Mouse (Mus musculus) left cerebral cortex, adult 2 months (tissue): ENCODE results near the gene Cilp. TPM values are rescaled to one million over a fixed set of nuclear protein-coding genes. Genes with fewer than 3 reads are reported as not detected.

Experiments used
- DNase-seq, 2 experiments: peaks; one replicate each; pipeline ENCODE4 v3.0.0; 2021 to 2022; ENCODE audit warnings: low spot score in 2 of 2, mixed read lengths in 1 of 2; ENCODE audit errors: extremely low spot score in 1 of 2
- H3K27ac ChIP-seq: fragments of 200-600 bp; 2 replicates; pipeline ENCODE4 v1.8.1; 2022
- H3K4me3 ChIP-seq: fragments of 200-600 bp; 2 replicates; pipeline ENCODE4 v1.8.1; 2022
- CTCF ChIP-seq: fragments of 200-600 bp; IDR thresholded peaks from 2 replicates; pipeline ENCODE4 v1.8.1; 2022; ENCODE audit warnings: antibody characterized with exemption, mild to moderate bottlenecking, moderate library complexity
- intact Hi-C: fragments of 180-260 bp; cut with DNase I; formaldehyde crosslinking; loops from one replicate; pipeline ENCODE4 v1.15.1; 2025
- total RNA-seq, 2 experiments: library from RNA; stranded (reverse); gene quantifications; 2 replicates each; pipeline ENCODE4 v1.2.3; 2021

Cilp gene
- total RNA-seq, 2 experiments from 2014 or later, result 0.21 TPM; not detected in 1

DNA sequence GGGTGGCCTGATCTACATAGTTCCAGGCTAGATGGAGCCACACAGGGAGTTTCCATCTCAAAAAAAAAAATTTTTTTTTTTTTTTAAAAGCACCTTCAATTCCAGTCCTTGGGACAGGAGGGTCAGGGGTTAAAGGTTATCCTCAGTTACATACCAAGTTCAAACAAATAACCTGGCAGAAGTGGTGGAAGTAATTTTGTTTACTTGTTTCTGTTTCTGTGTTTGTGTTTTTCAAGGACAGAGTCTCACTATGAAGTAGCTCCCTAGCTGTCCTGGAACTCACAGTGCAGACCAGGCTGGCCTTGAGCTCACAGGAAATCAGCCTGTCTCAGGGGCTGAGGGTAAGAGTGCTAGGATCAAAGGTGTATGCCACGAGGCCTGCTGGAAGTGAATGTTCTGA lies 29.4 kb upstream of the Cilp start:
- Histone ChIP-seq H3K27ac (no peak overlapping the region), H3K4me3 (no peak overlapping the region)
- no peak for TF ChIP-seq CTCF
- intact Hi-C loops, result no loop called here
- no peak for DNase-seq

GRCm38 (mm10) chr9:65237616-65238015 lies 27.4 kb upstream of the Cilp start:
- intact Hi-C loops, result no loop called here
- no peak for TF ChIP-seq CTCF
- no peak for DNase-seq
- Histone ChIP-seq H3K27ac (no peak overlapping the region), H3K4me3 (no peak overlapping the region)

- H3K4me3 ChIP-seq, result no peak overlapping the region
- H3K27ac ChIP-seq, result no peak overlapping the region
- intact Hi-C loops, result no loop called here
- no peak for DNase-seq
- no peak for TF ChIP-seq CTCF
Measured at GRCm38 (mm10) chr9:65238191-65238760, 26.7 kb upstream of the Cilp start.

DNA sequence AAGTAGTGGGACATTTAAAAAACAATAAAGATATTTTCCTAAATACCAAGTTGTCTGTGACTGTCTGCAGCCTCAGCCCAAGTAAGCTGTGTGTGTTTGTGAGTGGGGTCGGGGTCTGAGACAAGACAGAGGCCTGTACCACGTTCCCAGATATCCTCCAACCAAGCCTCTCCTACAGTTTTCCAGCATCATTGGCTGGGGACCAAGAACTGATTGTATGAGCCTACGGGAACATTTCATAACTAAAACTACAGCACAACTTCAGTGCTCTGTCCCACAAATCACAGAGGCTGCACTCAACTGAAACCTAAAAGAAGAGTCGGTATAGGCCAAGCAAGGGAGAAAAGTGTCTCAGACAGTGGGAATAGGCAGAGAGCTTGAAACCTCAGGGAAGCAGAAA lies 25.8 kb upstream of the Cilp start:
- no peak overlapping the region for H3K27ac ChIP-seq
- TF ChIP-seq CTCF, result no peak
- H3K4me3 ChIP-seq, result no peak overlapping the region
- no peak for DNase-seq
- intact Hi-C loops, result no loop called here

DNA sequence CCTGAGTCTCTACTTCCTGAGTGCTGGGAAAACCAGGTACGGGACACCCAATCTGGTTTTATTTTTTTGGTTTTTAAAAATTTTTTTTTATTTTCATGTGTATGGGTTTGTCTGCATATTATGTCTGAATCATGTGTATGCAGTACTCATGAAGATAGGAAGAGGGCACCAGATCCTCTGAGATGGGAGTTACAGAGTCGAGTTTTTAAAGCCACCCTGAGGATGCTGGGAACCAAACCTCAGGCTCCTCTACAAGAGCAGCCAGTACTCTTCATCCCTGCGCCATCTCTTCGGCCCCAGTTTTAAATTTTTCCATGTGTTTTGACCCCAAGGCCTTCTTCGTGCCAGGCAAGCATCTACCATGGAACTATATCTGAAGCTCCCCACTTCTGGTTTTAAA lies 25.2 kb upstream of the Cilp start:
- Histone ChIP-seq H3K27ac (no peak overlapping the region), H3K4me3 (no peak overlapping the region)
- DNase-seq, result no peak
- intact Hi-C loops, result no loop called here
- TF ChIP-seq CTCF, result no peak; the same call in 1 of the 2 replicates

GRCm38 (mm10) chr9:65240587-65240986 lies 24.4 kb upstream of the Cilp start:
- intact Hi-C loops, result no loop called here
- Histone ChIP-seq H3K4me3 (no peak overlapping the region), H3K27ac (no peak overlapping the region)
- TF ChIP-seq CTCF, result no peak
- DNase-seq, result no peak

DNA sequence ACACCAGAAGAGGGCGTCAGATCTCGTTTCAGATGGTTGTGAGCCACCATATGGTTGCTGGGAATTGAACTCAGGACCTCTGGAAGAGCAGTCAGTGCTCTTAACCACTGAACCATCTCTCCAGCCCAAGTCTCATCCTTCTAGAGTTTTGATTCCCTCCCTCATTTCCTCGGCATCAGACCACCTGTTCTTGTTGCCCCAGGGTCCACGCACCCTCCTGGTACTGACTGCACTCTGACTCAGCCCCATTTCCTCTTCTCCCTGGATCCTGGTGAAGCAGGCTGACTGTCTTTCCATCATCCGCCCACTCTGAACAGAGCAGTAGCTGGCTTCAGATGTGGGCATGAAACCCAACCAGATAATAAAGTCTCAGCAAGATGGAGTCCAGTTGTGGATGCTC lies 23.0 kb upstream of the Cilp start:
- no peak; the same call in 1 of the 2 replicates for TF ChIP-seq CTCF
- H3K4me3 ChIP-seq, result no peak overlapping the region
- no peak overlapping the region for H3K27ac ChIP-seq
- intact Hi-C loops, result no loop called here
- no peak for DNase-seq

DNA sequence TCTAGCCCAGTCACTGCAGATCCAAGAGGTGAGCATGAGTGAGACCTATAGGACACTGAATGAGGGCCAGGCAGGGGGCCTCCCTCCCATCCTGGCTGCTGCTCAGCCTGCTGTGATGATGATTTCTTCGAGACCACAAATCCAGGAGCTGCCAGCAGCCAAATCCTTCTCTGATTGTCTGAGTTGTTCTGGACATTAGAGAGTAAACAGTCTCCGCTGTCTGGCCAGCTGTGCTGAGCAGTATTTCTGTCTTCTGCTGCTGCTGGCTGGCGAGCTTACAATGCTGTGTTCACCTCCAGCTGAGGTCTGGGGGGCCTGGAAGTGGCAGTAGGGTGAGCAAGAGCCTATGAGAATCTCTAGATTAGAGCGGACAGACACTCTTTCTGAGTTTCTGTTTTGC lies 21.7 kb upstream of the Cilp start:
- no peak overlapping the region for H3K27ac ChIP-seq
- no peak overlapping the region for H3K4me3 ChIP-seq
- DNase-seq, result no peak
- TF ChIP-seq CTCF, result no peak
- intact Hi-C loops, result no loop called here

GRCm38 (mm10) chr9:65244036-65244806 lies 20.8 kb upstream of the Cilp start:
- intact Hi-C loops, result no loop called here
- Histone ChIP-seq H3K4me3 (no peak overlapping the region), H3K27ac (no peak overlapping the region)
- TF ChIP-seq CTCF, result no peak
- peak in 1 of 2 experiments; percentile 14 for DNase-seq

- no peak for TF ChIP-seq CTCF
- intact Hi-C loops, result no loop called here
- no peak for DNase-seq
- Histone ChIP-seq H3K4me3 (no peak overlapping the region), H3K27ac (no peak overlapping the region)
Measured at GRCm38 (mm10) chr9:65247502-65248376, 17.2 kb upstream of the Cilp start.

DNA sequence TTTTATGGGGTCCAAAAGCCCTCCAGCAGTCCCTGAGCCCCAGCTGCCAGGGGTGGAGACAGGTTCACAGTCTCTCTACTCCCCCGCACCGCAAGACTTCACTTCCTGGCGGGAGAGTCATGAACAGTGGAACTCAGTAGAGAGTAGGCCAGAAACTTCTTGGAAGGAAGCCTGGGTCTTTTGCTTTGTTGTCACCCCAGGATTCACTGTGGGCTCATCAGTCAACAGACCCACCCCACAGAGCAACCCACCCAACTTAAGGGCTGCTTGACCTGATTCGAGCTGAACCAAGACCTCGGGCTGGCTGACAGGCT lies 16.6 kb upstream of the Cilp start:
- TF ChIP-seq CTCF, result no peak
- Histone ChIP-seq H3K4me3 (no peak overlapping the region), H3K27ac (no peak overlapping the region)
- intact Hi-C loops, result no loop called here
- no peak for DNase-seq

DNA sequence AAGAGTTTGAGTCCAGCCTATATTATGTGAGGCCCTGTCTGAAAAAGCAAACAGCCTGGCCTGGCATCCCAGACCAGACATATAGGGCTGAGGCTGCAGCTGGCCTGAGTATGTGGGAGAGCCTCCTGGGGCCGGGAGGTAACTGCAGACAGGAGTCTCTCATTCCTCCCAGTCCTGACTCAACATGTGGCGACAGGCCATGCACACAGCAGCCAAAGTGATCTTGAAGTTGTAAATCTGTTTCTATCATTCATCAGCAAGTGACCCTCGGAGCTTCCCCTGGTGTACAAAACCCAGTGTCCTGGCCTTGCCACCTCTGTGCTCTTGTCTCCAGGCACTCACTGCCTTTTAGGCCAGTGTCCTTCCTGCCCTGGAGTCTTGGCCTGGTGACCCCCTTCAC lies 13.0 kb upstream of the Cilp start:
- no peak for TF ChIP-seq CTCF
- Histone ChIP-seq H3K27ac (no peak overlapping the region), H3K4me3 (no peak overlapping the region)
- DNase-seq, result no peak
- intact Hi-C loops, result no loop called here
